Mouse (Mus musculus) CH12.LX (cell line): ENCODE results near the gene C1qbp. TPM values are rescaled to one million over a fixed set of nuclear protein-coding genes. Genes with fewer than 3 reads are reported as not detected.

Experiments
- DNase-seq: peaks from one replicate; pipeline ENCODE4 v3.0.0-alpha.2; 2013; ENCODE audit errors: extremely low read depth
- H3K27ac ChIP-seq: 2 replicates; pipeline ENCODE4 v1.5.1; 2012; ENCODE audit warnings: low read depth, mild to moderate bottlenecking, control low read depth, moderate library complexity; ENCODE audit not compliant: insufficient read depth
- H3K27me3 ChIP-seq: replicated peaks from 2 replicates; pipeline ENCODE3; 2012; ENCODE audit warnings: inconsistent platforms
- H3K36me3 ChIP-seq, 2 experiments: replicated peaks in 1 of 2; 2 replicates each; pipeline versions ENCODE3 to v1.6.1; 2012; ENCODE audit warnings: inconsistent platforms in 1 of 2, low read length in 1 of 2, mild to moderate bottlenecking in 1 of 2, mixed read lengths in 1 of 2, moderate library complexity in 1 of 2; ENCODE audit not compliant: control insufficient read depth in 1 of 2, insufficient read depth in 1 of 2
- H3K4me1 ChIP-seq, 2 experiments: 2 replicates each; pipeline ENCODE4 v1.6.1; 2012; ENCODE audit warnings: inconsistent platforms in 1 of 2, moderate library complexity in 1 of 2; ENCODE audit not compliant: insufficient read depth in 2 of 2, control insufficient read depth in 1 of 2
- H3K4me2 ChIP-seq: 2 replicates; pipeline ENCODE4 v1.6.1; 2012; ENCODE audit warnings: low read depth, mild to moderate bottlenecking, control low read depth; ENCODE audit not compliant: poor library complexity, insufficient read depth, severe bottlenecking
- H3K4me3 ChIP-seq, 3 experiments: fragments of 150-350 bp in 1 of 3; sonication (generic) in 1 of 3; replicated peaks in 1 of 3; 2 replicates each; pipeline versions ENCODE3 to v1.5.1; 2011 to 2012; ENCODE audit warnings: low read depth in 2 of 3, low read length in 2 of 3, mild to moderate bottlenecking in 2 of 3, moderate library complexity in 2 of 3, control low read depth in 1 of 3, improper control_type of control experiment in 1 of 3, inconsistent platforms in 1 of 3, mixed read lengths in 1 of 3; ENCODE audit not compliant: poor library complexity in 1 of 3
- H3K79me2 ChIP-seq: replicated peaks from 2 replicates; pipeline ENCODE4 v1.6.1; 2012; ENCODE audit warnings: mild to moderate bottlenecking, moderate library complexity; ENCODE audit not compliant: control insufficient read depth, poor library complexity, insufficient read depth, severe bottlenecking; ENCODE audit errors: extremely low read depth
- H3K9ac ChIP-seq: 2 replicates; pipeline ENCODE4 v1.6.1; 2012; ENCODE audit warnings: low read depth, mild to moderate bottlenecking, control low read depth, moderate library complexity; ENCODE audit not compliant: insufficient read depth
- H3K9me3 ChIP-seq: replicated peaks from 2 replicates; pipeline ENCODE3; 2012; ENCODE audit warnings: low read length, inconsistent platforms, mixed read lengths
- CHD1 ChIP-seq: IDR thresholded peaks from 2 replicates; pipeline ENCODE4 v1.6.1; 2012; ENCODE audit warnings: low read depth, low read length, improper control_type of control experiment, inconsistent platforms
- CTCF ChIP-seq, 2 experiments: IDR thresholded peaks in 1 of 2; conservative IDR thresholded peaks in 1 of 2; 2 replicates each; pipeline ENCODE4 v1.5.1; 2011 to 2012; ENCODE audit warnings: low read depth in 2 of 2, low read length in 2 of 2, improper control_type of control experiment in 1 of 2, inconsistent platforms in 1 of 2, mild to moderate bottlenecking in 1 of 2, moderate library complexity in 1 of 2
- ETS1 ChIP-seq: conservative IDR thresholded peaks from 2 replicates; pipeline ENCODE4 v1.6.1; 2012; ENCODE audit warnings: low read depth, mild to moderate bottlenecking, inconsistent platforms, low read length, improper control_type of control experiment, moderate library complexity
- IRF4 ChIP-seq: IDR thresholded peaks from 2 replicates; pipeline ENCODE4 v1.6.1; 2014; ENCODE audit warnings: low read depth, mild to moderate bottlenecking, inconsistent platforms, low read length, improper control_type of control experiment
- KAT2A ChIP-seq: IDR thresholded peaks from 2 replicates; pipeline ENCODE4 v1.6.1; 2012; ENCODE audit warnings: low read length, improper control_type of control experiment, inconsistent platforms; ENCODE audit not compliant: insufficient replicate concordance
- MEF2A ChIP-seq: IDR thresholded peaks from 2 replicates; pipeline ENCODE4 v1.6.1; 2014; ENCODE audit warnings: low read depth, mild to moderate bottlenecking, inconsistent platforms, low read length, improper control_type of control experiment, borderline replicate concordance
- NELFE ChIP-seq: IDR thresholded peaks from 2 replicates; pipeline ENCODE4 v1.6.1; 2011; ENCODE audit warnings: low read depth, low read length, improper control_type of control experiment
- PAX5 ChIP-seq: IDR thresholded peaks from 2 replicates; pipeline ENCODE4 v1.6.1; 2012; ENCODE audit warnings: low read length, inconsistent platforms, mixed read lengths
- POLR2A ChIP-seq: IDR thresholded peaks from 2 replicates; pipeline ENCODE4 v1.6.1; 2011; ENCODE audit warnings: low read depth, mild to moderate bottlenecking, improper control_type of control experiment, low read length
- SIN3A ChIP-seq: IDR thresholded peaks from 2 replicates; pipeline ENCODE4 v1.6.1; 2012; ENCODE audit warnings: low read length, improper control_type of control experiment, inconsistent platforms
- UBTF ChIP-seq: IDR thresholded peaks from 2 replicates; pipeline ENCODE4 v1.6.1; 2012; ENCODE audit warnings: low read depth, mild to moderate bottlenecking, inconsistent platforms, low read length, improper control_type of control experiment, moderate library complexity
- dilution Hi-C: fragments of 300-500 bp; cut with MboI; formaldehyde crosslinking; loops from 2 replicates; pipeline ENCODE4 v1.14.3; 2020; ENCODE audit warnings: low sequenced_read_pairs; ENCODE audit not compliant: extremely low pct_unique_long_range_greater_than_20kb, extremely low pct_ligation_motif_present
- in situ Hi-C: fragments of 300-500 bp; cut with MboI; formaldehyde crosslinking; loops from 3 replicates; pipeline ENCODE4 v1.14.3; 2019; ENCODE audit warnings: low sequenced_read_pairs, low pct_ligation_motif_present, low pct_unique_long_range_greater_than_20kb, mixed read lengths
- polyA plus RNA-seq: library from polyadenylated mRNA; unstranded; fragments of >175 nt; gene quantifications from 2 replicates; pipeline ENCODE4 v1.2.1, GENCODE M21; 2012; ENCODE audit warnings: low read depth; ENCODE audit not compliant: insufficient read length
- total RNA-seq, 2 experiments: library from RNA; depleted of rRNA; stranded (reverse); fragments of 300-350 nt in 1 of 2; fragments of >200 nt in 1 of 2; gene quantifications; 2 replicates each; pipeline ENCODE4 v1.2.3; 2012 to 2014

Gene C1qbp
- total and polyA plus RNA-seq, 3 experiments: 150 to 917 (median 320) TPM

GRCm38 (mm10) chr11:70942596-70942995 lies 40.2 kb downstream of the C1qbp start:
- H3K4me3 ChIP-seq: no peak overlapping the region
- TF ChIP-seq CTCF (conservative IDR thresholded peaks at IDR 0.05 in 1 of 2, IDR thresholded peaks at IDR 0.05 in 1 of 2; ENCODE audit: low read depth in 2 of 2, low read length in 2 of 2) (peak in 1 of 2 experiments; percentile 8; a peak in 1 of 4 replicates), PAX5 (no peak)
- TF ChIP-seq, all 38 proteins: peak for 1
- in situ Hi-C loops: no loop called here
- Histone ChIP-seq H3K27ac (no peak overlapping the region), H3K27me3 (no peaks in the 10 kb centered on the region), H3K9ac (no peak overlapping the region), H3K4me1 (peaks cover 0 to 6% of the 10 kb centered on the region in 2 experiments; a peak in 1 of 4 replicates), H3K79me2 (0 out of 2 replicates have a peak, but pooled peaks cover 4% of the 10 kb centered on the region), H3K9me3 (no peaks in the 10 kb centered on the region), H3K4me2 (no peak overlapping the region), H3K36me3 (peaks cover 67 to 94% of the 10 kb centered on the region in 2 experiments)
- dilution Hi-C loops: no loop called here
- no peak for DNase-seq

- Histone ChIP-seq H3K4me3 (no peak overlapping the region), H3K27me3 (no peaks in the 10 kb centered on the region), H3K4me2 (no peak overlapping the region), H3K27ac (no peak overlapping the region), H3K9me3 (no peaks in the 10 kb centered on the region), H3K4me1 (no peaks in the 10 kb centered on the region), H3K36me3 (peaks cover 43 to 89% of the 10 kb centered on the region in 2 experiments), H3K9ac (no peak overlapping the region), H3K79me2 (no peaks in the 10 kb centered on the region)
- dilution Hi-C loops: no loop called here
- in situ Hi-C loops: no loop called here
- DNase-seq: no peak
- peak in 1 of 2 experiments; percentile 24; a peak in 1 of 4 replicates for TF ChIP-seq CTCF (conservative IDR thresholded peaks at IDR 0.05 in 1 of 2, IDR thresholded peaks at IDR 0.05 in 1 of 2; ENCODE audit: low read depth in 2 of 2, low read length in 2 of 2)
- TF ChIP-seq UBTF: no peak
- TF ChIP-seq, all 38 proteins: peak for 1
These were observed 47.5 kb downstream of the C1qbp start for GRCm38 (mm10) chr11:70935316-70935715.

- H3K4me3 ChIP-seq: no peak overlapping the region
- in situ Hi-C loops: no loop called here
- no peak overlapping the region for H3K27ac ChIP-seq
- H3K4me1 ChIP-seq: no peaks in the 10 kb centered on the region
- no peak overlapping the region for H3K4me2 ChIP-seq
- H3K9ac ChIP-seq: no peak overlapping the region
- H3K9me3 ChIP-seq: no peaks in the 10 kb centered on the region
- H3K79me2 ChIP-seq: no peaks in the 10 kb centered on the region
- H3K36me3 ChIP-seq: peaks cover 30 to 81% of the 10 kb centered on the region in 2 experiments
- no peaks in the 10 kb centered on the region for H3K27me3 ChIP-seq
- dilution Hi-C loops: no loop called here
- TF ChIP-seq ETS1 (no peak), SIN3A (no peak), CHD1 (no peak), KAT2A (no peak), MEF2A (no peak), NELFE (no peak), IRF4 (no peak), POLR2A (no peak)
- no peak for DNase-seq
These were observed 51.4 kb downstream of the C1qbp start for GRCm38 (mm10) chr11:70931461-70931860.

Other genes with a start within 250 kb of the C1qbp start
- gene Zfp3, start 218.8 kb downstream of the C1qbp start, total RNA-seq (2012; rRNA removed): 3.1 and 3.5 TPM in 2 replicates
- gene Zfp3, start 218.8 kb downstream of the C1qbp start, total RNA-seq (2014; rRNA removed): 1.7 and 1.9 TPM in 2 replicates
- 2.0 and 2.5 TPM in 2 replicates for gene Zfp3, start 218.8 kb downstream of the C1qbp start, polyA plus RNA-seq
- 0.17 and 0.30 TPM in 2 replicates for gene Scimp, start 170.4 kb downstream of the C1qbp start, total RNA-seq (2012; rRNA removed)
- 0.21 and 1.2 TPM in 2 replicates for gene Scimp, start 170.4 kb downstream of the C1qbp start, total RNA-seq (2014; rRNA removed)
- gene Scimp, start 170.4 kb downstream of the C1qbp start, polyA plus RNA-seq: 0.53 and 0.79 TPM in 2 replicates
- gene Rabep1, start 138.2 kb downstream of the C1qbp start, total RNA-seq (2012; rRNA removed): 22.3 and 23.8 TPM in 2 replicates
- gene Rabep1, start 138.2 kb downstream of the C1qbp start, total RNA-seq (2014; rRNA removed): 26.1 and 33.4 TPM in 2 replicates
- 28.3 and 34.7 TPM in 2 replicates for gene Rabep1, start 138.2 kb downstream of the C1qbp start, polyA plus RNA-seq
- 125 and 132 TPM in 2 replicates for gene Nup88, start 13.1 kb downstream of the C1qbp start, total RNA-seq (2012; rRNA removed)
- gene Nup88, start 13.1 kb downstream of the C1qbp start, total RNA-seq (2014; rRNA removed): 208 and 220 TPM in 2 replicates
- 171 and 193 TPM in 2 replicates for gene Nup88, start 13.1 kb downstream of the C1qbp start, polyA plus RNA-seq
- 72.7 and 80.6 TPM in 2 replicates for gene Rpain, start 12.8 kb downstream of the C1qbp start, total RNA-seq (2012; rRNA removed)
- 64.6 and 69.8 TPM in 2 replicates for gene Rpain, start 12.8 kb downstream of the C1qbp start, total RNA-seq (2014; rRNA removed)
- gene Rpain, start 12.8 kb downstream of the C1qbp start, polyA plus RNA-seq: 50.0 and 54.1 TPM in 2 replicates
- 34.4 and 45.8 TPM in 2 replicates for gene Dhx33, start 21.4 kb upstream of the C1qbp start, total RNA-seq (2012; rRNA removed)
- 43.0 and 45.6 TPM in 2 replicates for gene Dhx33, start 21.4 kb upstream of the C1qbp start, total RNA-seq (2014; rRNA removed)
- gene Dhx33, start 21.4 kb upstream of the C1qbp start, polyA plus RNA-seq: 55.4 and 55.9 TPM in 2 replicates
- 23.4 and 32.7 TPM in 2 replicates for gene Mis12, start 36.6 kb upstream of the C1qbp start, total RNA-seq (2012; rRNA removed)
- 36.3 and 38.1 TPM in 2 replicates for gene Mis12, start 36.6 kb upstream of the C1qbp start, total RNA-seq (2014; rRNA removed)
- 35.6 and 37.9 TPM in 2 replicates for gene Mis12, start 36.6 kb upstream of the C1qbp start, polyA plus RNA-seq
- gene Derl2, start 36.8 kb upstream of the C1qbp start, total RNA-seq (2012; rRNA removed): 32.7 and 44.2 TPM in 2 replicates
- gene Derl2, start 36.8 kb upstream of the C1qbp start, total RNA-seq (2014; rRNA removed): 132 TPM in 2 replicates
- gene Derl2, start 36.8 kb upstream of the C1qbp start, polyA plus RNA-seq: 85.9 and 95.0 TPM in 2 replicates
- gene 6330403K07Rik, start 50.5 kb upstream of the C1qbp start, total RNA-seq (2012; rRNA removed): not detected in 2 replicates
- gene 6330403K07Rik, start 50.5 kb upstream of the C1qbp start, total RNA-seq (2014; rRNA removed): not detected in 2 replicates
- gene 6330403K07Rik, start 50.5 kb upstream of the C1qbp start, polyA plus RNA-seq: 0.20 TPM in 1 of 2 replicates, not detected in the other
- gene Nlrp1a, start 161.7 kb upstream of the C1qbp start, total RNA-seq (2012; rRNA removed): 0.29 and 0.34 TPM in 2 replicates
- 1.5 and 1.8 TPM in 2 replicates for gene Nlrp1a, start 161.7 kb upstream of the C1qbp start, total RNA-seq (2014; rRNA removed)
- gene Nlrp1a, start 161.7 kb upstream of the C1qbp start, polyA plus RNA-seq: 2.6 and 3.2 TPM in 2 replicates
- 0.38 and 0.67 TPM in 2 replicates for gene Nlrp1b, start 247.7 kb upstream of the C1qbp start, total RNA-seq (2012; rRNA removed)
- gene Nlrp1b, start 247.7 kb upstream of the C1qbp start, total RNA-seq (2014; rRNA removed): 0.42 and 0.80 TPM in 2 replicates
- gene Nlrp1b, start 247.7 kb upstream of the C1qbp start, polyA plus RNA-seq: 1.1 and 1.4 TPM in 2 replicates